Comparison of ENCODE assay signal across 26 mouse cellular contexts in genomic region chr16:25843625-25844024, GRCm38 (mm10).
DNase-seq lines count a peak whose midpoint lies in the region; ATAC-seq and TF ChIP-seq lines count a peak whose summit lies in the region.
"Had no signal": no experiment of that assay in that cellular context is flagged by ENCODE, and none has a peak within 500 bp of the region (broad histone marks: within the 10 kb centered on the region; RNA-seq: fewer than 3 reads in every experiment).

No protein-coding gene starts in this region.

- H3K9ac ChIP-seq in stomach, postnatal 0 days (ENCODE audit: low read length), result no peak overlapping the region
- H3K9ac ChIP-seq in hindbrain, embryonic 13.5 days, result no peak overlapping the region
- H3K9ac ChIP-seq: forebrain, postnatal 0 days; heart, embryonic 15.5 days; hindbrain, embryonic 15.5 days; limb, embryonic 13.5 days; liver, embryonic 14.5 days; lung, embryonic 15.5 days; midbrain, embryonic 15.5 days; neural tube, embryonic 13.5 days; stomach, embryonic 15.5 days had no signal

- TF ChIP-seq CTCF in stomach, postnatal 0 days (IDR thresholded peaks at IDR 0.05; ENCODE audit: low read depth), result no peak

- peak; percentile 6 for DNase-seq in testis, postnatal 14 days (ENCODE audit: low spot score)
- DNase-seq in testis, postnatal 10 days (ENCODE audit: low spot score), result no peak
- DNase-seq in forelimb bud, embryonic 11.5 days (ENCODE audit: low read depth, low spot score), result peak; percentile 51
- DNase-seq in stomach, postnatal 0 days (ENCODE audit: low spot score), result no peak
- DNase-seq in layer of hippocampus, postnatal 10 days (ENCODE audit: low spot score in 2 of 2), result no peak
- no peak for DNase-seq in natural killer cell, adult 2 months (ENCODE audit: low spot score in 2 of 2)
- DNase-seq: adrenal gland, postnatal 25 days; cerebellum, adult 8-10 months; forebrain, postnatal 0 days; gastrocnemius, postnatal 25 days; heart, postnatal 36 days; kidney, adult 2 months; lung, postnatal 36 days; retina, postnatal 1 day; right cerebral cortex, postnatal 4 days had no signal

- no peak overlapping the region for H3K27ac ChIP-seq in stomach, postnatal 0 days (replicated peaks)
- H3K27ac ChIP-seq in hindbrain, embryonic 13.5 days, result no peak overlapping the region
- H3K27ac ChIP-seq: heart, embryonic 15.5 days; hindbrain, embryonic 15.5 days; kidney, postnatal 0 days; liver, embryonic 14.5 days; lung, embryonic 15.5 days; midbrain, embryonic 15.5 days; neural tube, embryonic 13.5 days; stomach, embryonic 15.5 days had no signal

- no peaks in the 10 kb centered on the region for H3K36me3 ChIP-seq in stomach, postnatal 0 days (ENCODE audit: control insufficient read depth, insufficient read depth, low read length)
- no peaks in the 10 kb centered on the region for H3K36me3 ChIP-seq in hindbrain, embryonic 13.5 days
- H3K36me3 ChIP-seq: heart, embryonic 15.5 days; hindbrain, embryonic 15.5 days; limb, embryonic 13.5 days; lung, embryonic 15.5 days; midbrain, embryonic 15.5 days; neural tube, embryonic 13.5 days; stomach, embryonic 15.5 days had no signal

- no peak overlapping the region for H3K4me3 ChIP-seq in stomach, postnatal 0 days (ENCODE audit: low read depth, low read length)
- no peak overlapping the region for H3K4me3 ChIP-seq in hindbrain, embryonic 13.5 days
- H3K4me3 ChIP-seq: heart, embryonic 15.5 days; hindbrain, embryonic 15.5 days; limb, embryonic 13.5 days; lung, embryonic 15.5 days; megakaryocyte, embryonic 14.5 days; midbrain, embryonic 15.5 days; neural tube, embryonic 13.5 days; stomach, embryonic 15.5 days had no signal

- H3K4me2 ChIP-seq in stomach, postnatal 0 days (replicated peaks; ENCODE audit: low read depth), result no peak overlapping the region
- no peak overlapping the region for H3K4me2 ChIP-seq in hindbrain, embryonic 13.5 days
- H3K4me2 ChIP-seq: heart, embryonic 15.5 days; hindbrain, embryonic 15.5 days; limb, embryonic 13.5 days; lung, embryonic 15.5 days; midbrain, embryonic 15.5 days; neural tube, embryonic 13.5 days; stomach, embryonic 15.5 days had no signal

- 69% methylated on average over 13 of the region's 13 CpGs for WGBS in stomach, postnatal 0 days
- 95% methylated on average over 13 of the region's 13 CpGs for WGBS in hindbrain, embryonic 13.5 days

- no peaks in the 10 kb centered on the region for H3K4me1 ChIP-seq in stomach, postnatal 0 days (replicated peaks; ENCODE audit: control insufficient read depth, insufficient read depth)
- H3K4me1 ChIP-seq in hindbrain, embryonic 13.5 days (replicated peaks), result no peaks in the 10 kb centered on the region
- H3K4me1 ChIP-seq: heart, embryonic 15.5 days; hindbrain, embryonic 15.5 days; lung, embryonic 15.5 days; megakaryocyte, embryonic 14.5 days; midbrain, embryonic 15.5 days; neural tube, embryonic 13.5 days; stomach, embryonic 15.5 days had no signal

- ATAC-seq in stomach, postnatal 0 days (ENCODE audit: low FRiP score, low TSS enrichment), result no peak
- no peak for ATAC-seq in hindbrain, embryonic 13.5 days (ENCODE audit: low FRiP score)
- ATAC-seq: forebrain, postnatal 0 days; midbrain, embryonic 15.5 days had no signal

- TF ChIP-seq EP300 in stomach, postnatal 0 days (optimal IDR thresholded peaks at IDR 0.05), result peak; percentile 55

- no peaks in the 10 kb centered on the region for H3K27me3 ChIP-seq in stomach, postnatal 0 days (ENCODE audit: control insufficient read depth, insufficient read depth, low read length)
- H3K27me3 ChIP-seq in hindbrain, embryonic 13.5 days, result no peaks in the 10 kb centered on the region
- H3K27me3 ChIP-seq: heart, embryonic 15.5 days; hindbrain, embryonic 15.5 days; limb, embryonic 13.5 days; lung, embryonic 15.5 days; megakaryocyte, embryonic 14.5 days; midbrain, embryonic 15.5 days; neural tube, embryonic 13.5 days; stomach, embryonic 15.5 days had no signal

- H3K9me3 ChIP-seq in stomach, postnatal 0 days (ENCODE audit: control insufficient read depth, low read length), result no peaks in the 10 kb centered on the region
- no peaks in the 10 kb centered on the region for H3K9me3 ChIP-seq in hindbrain, embryonic 13.5 days
- H3K9me3 ChIP-seq: heart, embryonic 15.5 days; hindbrain, embryonic 15.5 days; limb, embryonic 13.5 days; lung, embryonic 15.5 days; midbrain, embryonic 15.5 days; neural tube, embryonic 13.5 days; stomach, embryonic 15.5 days had no signal

Comparison
In these comparisons a context has a peak if more than half of its experiments do, and no peak if none do; other contexts are left out.
1. DNase-seq: peak in testis, postnatal 14 days (single experiment) and forelimb bud, embryonic 11.5 days (single experiment); none in testis, postnatal 10 days (single experiment), stomach, postnatal 0 days (single experiment), layer of hippocampus, postnatal 10 days (0 of 2) and natural killer cell, adult 2 months (0 of 2).